Mouse (Mus musculus): ENCODE measurements around the gene Pelp1. TPM values are rescaled to one million over a fixed set of nuclear protein-coding genes. Genes with fewer than 3 reads are reported as not detected.
"Not testable (repeated sequence)": the region's sequence is repeated elsewhere in the genome, so short reads cannot be mapped to it uniquely, and the experiment has no call there.

The Pelp1 gene
- total and polyA plus RNA-seq, 2 experiments from 2014 or later, result 30.7 to 31.3 TPM

- no peak for ATAC-seq
- Histone ChIP-seq H3K4me1 (ENCODE audit: insufficient read depth) (no peaks in the 10 kb centered on the region), H3K36me3 (ENCODE audit: insufficient read depth) (no peaks in the 10 kb centered on the region), H3K4me2 (ENCODE audit: low read depth) (no peak overlapping the region), H3K27ac (ENCODE audit: low read depth, low read length) (no peak overlapping the region), H3K9me3 (ENCODE audit: low read length) (no peaks in the 10 kb centered on the region), H3K9ac (no peak overlapping the region), H3K27me3 (ENCODE audit: insufficient read depth, low read length) (no peaks in the 10 kb centered on the region), H3K4me3 (ENCODE audit: low read depth, low read length) (no peak overlapping the region)
- TF ChIP-seq CTCF (IDR thresholded peaks at IDR 0.05; ENCODE audit: low read depth), result no peak
- whole genome bisulfite sequencing, result 90% methylated on average over 3 of the region's 3 CpGs
- DNase-seq, result no peak
Observed at GRCm38 (mm10) chr11:70384136-70384535, 25.7 kb downstream of the Pelp1 start.

- 96% methylated on average over 2 of the region's 2 CpGs for WGBS
- no peak overlapping the region for H3K4me3 ChIP-seq (ENCODE audit: low read depth, low read length)
- TF ChIP-seq CTCF (IDR thresholded peaks at IDR 0.05; ENCODE audit: low read depth), result no peak
- no peaks in the 10 kb centered on the region for H3K27me3 ChIP-seq (ENCODE audit: insufficient read depth, low read length)
- no peaks in the 10 kb centered on the region for H3K36me3 ChIP-seq (ENCODE audit: insufficient read depth)
- DNase-seq (no peak), ATAC-seq (no peak)
- no peaks in the 10 kb centered on the region for H3K4me1 ChIP-seq (ENCODE audit: insufficient read depth)
- no peak overlapping the region for H3K27ac ChIP-seq (ENCODE audit: low read depth, low read length)
- no peaks in the 10 kb centered on the region for H3K9me3 ChIP-seq (ENCODE audit: low read length)
- no peak overlapping the region for H3K4me2 ChIP-seq (ENCODE audit: low read depth)
- H3K9ac ChIP-seq, result no peak overlapping the region
Observed at GRCm38 (mm10) chr11:70381330-70381729, 28.5 kb downstream of the Pelp1 start.

DNA sequence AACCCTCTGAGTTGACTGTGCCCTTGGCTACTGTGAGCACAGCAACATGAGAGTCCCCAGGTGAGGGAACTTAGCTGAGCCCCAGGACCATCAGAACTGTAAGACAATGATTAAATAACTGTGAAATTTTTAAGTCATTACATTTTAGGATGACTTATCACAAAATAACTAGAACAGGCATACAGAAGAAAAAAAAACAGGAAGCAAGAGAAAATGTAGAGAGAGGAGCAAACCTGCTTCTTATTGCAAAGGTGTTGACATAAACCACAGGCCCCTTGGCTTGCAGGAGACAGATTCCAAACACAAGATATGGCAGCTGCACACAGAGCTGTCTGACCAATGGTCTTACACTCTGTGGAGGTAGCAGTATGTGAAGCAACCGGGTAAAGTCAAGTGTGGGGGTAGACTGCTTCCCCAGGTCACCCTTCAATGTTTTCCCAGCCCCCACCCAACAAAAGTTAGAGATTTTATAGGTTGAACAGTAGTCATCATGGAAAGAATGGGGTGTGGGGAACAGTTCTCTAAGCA, 29.3 kb downstream of the Pelp1 start:
- H3K4me2 ChIP-seq (ENCODE audit: low read depth), result no peak overlapping the region
- H3K4me3 ChIP-seq (ENCODE audit: low read depth, low read length), result no peak overlapping the region
- no peaks in the 10 kb centered on the region for H3K36me3 ChIP-seq (ENCODE audit: insufficient read depth)
- ATAC-seq (no peak), DNase-seq (no peak)
- H3K27ac ChIP-seq (ENCODE audit: low read depth, low read length), result no peak overlapping the region
- WGBS, result 79% methylated on average over 1 of the region's 1 CpGs
- TF ChIP-seq CTCF (IDR thresholded peaks at IDR 0.05; ENCODE audit: low read depth), result no peak
- no peak overlapping the region for H3K9ac ChIP-seq
- no peaks in the 10 kb centered on the region for H3K27me3 ChIP-seq (ENCODE audit: insufficient read depth, low read length)
- H3K9me3 ChIP-seq (ENCODE audit: low read length), result no peaks in the 10 kb centered on the region
- no peaks in the 10 kb centered on the region for H3K4me1 ChIP-seq (ENCODE audit: insufficient read depth)

GRCm38 (mm10) chr11:70376054-70376453, 33.8 kb downstream of the Pelp1 start:
- H3K4me3 ChIP-seq (ENCODE audit: low read depth, low read length), result no peak overlapping the region
- H3K9ac ChIP-seq, result no peak overlapping the region
- no peaks in the 10 kb centered on the region for H3K27me3 ChIP-seq (ENCODE audit: insufficient read depth, low read length)
- no peaks in the 10 kb centered on the region for H3K9me3 ChIP-seq (ENCODE audit: low read length)
- ATAC-seq, result no peak
- no peak for TF ChIP-seq CTCF (IDR thresholded peaks at IDR 0.05; ENCODE audit: low read depth)
- DNase-seq, result no peak
- 83% methylated on average over 6 of the region's 6 CpGs for WGBS
- no peaks in the 10 kb centered on the region for H3K4me1 ChIP-seq (ENCODE audit: insufficient read depth)
- no peak overlapping the region for H3K27ac ChIP-seq (ENCODE audit: low read depth, low read length)
- no peaks in the 10 kb centered on the region for H3K36me3 ChIP-seq (ENCODE audit: insufficient read depth)
- no peak overlapping the region for H3K4me2 ChIP-seq (ENCODE audit: low read depth)

- H3K9ac ChIP-seq, result no peak overlapping the region
- no peaks in the 10 kb centered on the region for H3K36me3 ChIP-seq (ENCODE audit: insufficient read depth)
- no peaks in the 10 kb centered on the region for H3K9me3 ChIP-seq (ENCODE audit: low read length)
- no peaks in the 10 kb centered on the region for H3K27me3 ChIP-seq (ENCODE audit: insufficient read depth, low read length)
- no peak for ATAC-seq
- H3K4me3 ChIP-seq (ENCODE audit: low read depth, low read length), result no peak overlapping the region
- no peak for DNase-seq
- no peak overlapping the region for H3K27ac ChIP-seq (ENCODE audit: low read depth, low read length)
- H3K4me1 ChIP-seq (ENCODE audit: insufficient read depth), result no peaks in the 10 kb centered on the region
- TF ChIP-seq CTCF (IDR thresholded peaks at IDR 0.05; ENCODE audit: low read depth), result no peak
- H3K4me2 ChIP-seq (ENCODE audit: low read depth), result no peak overlapping the region
- 79% methylated on average over 3 of the region's 3 CpGs for WGBS
Observed at GRCm38 (mm10) chr11:70374302-70374701, 35.5 kb downstream of the Pelp1 start.

GRCm38 (mm10) chr11:70372849-70373557, 36.8 kb downstream of the Pelp1 start:
- no peaks in the 10 kb centered on the region for H3K9me3 ChIP-seq (ENCODE audit: low read length)
- DNase-seq, result no peak
- TF ChIP-seq CTCF (IDR thresholded peaks at IDR 0.05; ENCODE audit: low read depth), result no peak
- no peak overlapping the region for H3K9ac ChIP-seq
- H3K4me1 ChIP-seq (ENCODE audit: insufficient read depth), result no peaks in the 10 kb centered on the region
- H3K27me3 ChIP-seq (ENCODE audit: insufficient read depth, low read length), result no peaks in the 10 kb centered on the region
- no peak overlapping the region for H3K4me3 ChIP-seq (ENCODE audit: low read depth, low read length)
- ATAC-seq, result no peak
- WGBS, result 82% methylated on average over 7 of the region's 7 CpGs
- H3K27ac ChIP-seq (ENCODE audit: low read depth, low read length), result no peak overlapping the region
- no peaks in the 10 kb centered on the region for H3K36me3 ChIP-seq (ENCODE audit: insufficient read depth)
- no peak overlapping the region for H3K4me2 ChIP-seq (ENCODE audit: low read depth)

- Histone ChIP-seq H3K9ac (no peak overlapping the region), H3K9me3 (ENCODE audit: low read length) (no peaks in the 10 kb centered on the region), H3K27me3 (ENCODE audit: insufficient read depth, low read length) (no peaks in the 10 kb centered on the region), H3K4me3 (ENCODE audit: low read depth, low read length) (no peak overlapping the region), H3K36me3 (ENCODE audit: insufficient read depth) (no peaks in the 10 kb centered on the region), H3K4me1 (ENCODE audit: insufficient read depth) (no peaks in the 10 kb centered on the region), H3K4me2 (ENCODE audit: low read depth) (no peak overlapping the region), H3K27ac (ENCODE audit: low read depth, low read length) (no peak overlapping the region)
- no peak for ATAC-seq
- TF ChIP-seq CTCF (IDR thresholded peaks at IDR 0.05; ENCODE audit: low read depth), result no peak
- no peak for DNase-seq
Observed at GRCm38 (mm10) chr11:70372396-70372795, 37.4 kb downstream of the Pelp1 start.

DNA sequence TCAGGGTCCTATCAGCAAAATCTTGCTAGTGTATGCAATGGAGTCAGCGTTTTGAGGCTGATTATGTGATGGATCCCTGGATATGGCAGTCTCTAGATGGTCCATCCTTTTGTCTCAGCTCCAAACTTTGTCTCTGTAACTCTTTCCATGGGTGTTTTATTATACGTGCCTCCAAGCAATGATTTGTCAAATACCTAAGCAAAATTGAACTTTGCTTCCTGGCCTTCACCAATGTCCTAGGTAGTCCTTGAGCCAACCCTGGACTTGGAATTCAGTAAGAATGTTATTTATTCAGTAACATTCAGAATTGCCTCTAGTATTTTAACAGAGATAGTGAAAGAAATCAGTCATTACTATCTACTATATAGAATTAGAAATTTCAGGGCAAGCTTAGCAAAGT, 41.2 kb downstream of the Pelp1 start:
- not testable (repeated sequence) for H3K27ac ChIP-seq (ENCODE audit: low read depth, low read length); H3K4me3 ChIP-seq (ENCODE audit: low read depth, low read length); ATAC-seq; H3K36me3 ChIP-seq (ENCODE audit: insufficient read depth); H3K27me3 ChIP-seq (ENCODE audit: insufficient read depth, low read length); H3K9ac ChIP-seq; DNase-seq; H3K4me2 ChIP-seq (ENCODE audit: low read depth); H3K4me1 ChIP-seq (ENCODE audit: insufficient read depth); H3K9me3 ChIP-seq (ENCODE audit: low read length)
- WGBS, result 75% methylated on average over 2 of the region's 2 CpGs

- not testable (repeated sequence) for H3K9ac ChIP-seq; H3K9me3 ChIP-seq (ENCODE audit: low read length); DNase-seq; H3K36me3 ChIP-seq (ENCODE audit: insufficient read depth); H3K27ac ChIP-seq (ENCODE audit: low read depth, low read length); ATAC-seq; H3K4me2 ChIP-seq (ENCODE audit: low read depth); H3K4me3 ChIP-seq (ENCODE audit: low read depth, low read length); H3K27me3 ChIP-seq (ENCODE audit: insufficient read depth, low read length); H3K4me1 ChIP-seq (ENCODE audit: insufficient read depth)
- 88% methylated on average over 6 of the region's 6 CpGs for WGBS
Observed at GRCm38 (mm10) chr11:70367701-70368100, 42.1 kb downstream of the Pelp1 start.

Measured in forebrain, postnatal 0 days (tissue).